In genomic region chr9:21221383-21221929, GRCm38 (mm10) we compare ENCODE assay signal across 8 mouse cellular contexts. TPM values are rescaled to one million over a fixed set of nuclear protein-coding genes. Genes with fewer than 3 reads are reported as not detected.
DNase-seq lines count a peak whose midpoint lies in the region; ATAC-seq and TF ChIP-seq lines count a peak whose summit lies in the region.

No protein-coding gene starts in this region.

- no peaks in the 10 kb centered on the region for H3K36me3 ChIP-seq in forebrain, postnatal 0 days (ENCODE audit: insufficient read depth)

- 13% methylated on average over 7 of the region's 7 CpGs for WGBS in forebrain, postnatal 0 days

- H3K27ac ChIP-seq in forebrain, postnatal 0 days (ENCODE audit: low read depth, low read length): no peak overlapping the region

- H3K4me3 ChIP-seq in forebrain, postnatal 0 days (ENCODE audit: low read depth, low read length): no peak overlapping the region

- H3K27me3 ChIP-seq in forebrain, postnatal 0 days (ENCODE audit: insufficient read depth, low read length): no peaks in the 10 kb centered on the region

- ATAC-seq in activated CD4-positive, CD25-positive, alpha-beta regulatory T cell, adult 4 months: peak; percentile 55
- ATAC-seq in forebrain, postnatal 0 days: peak; percentile 42

- H3K9ac ChIP-seq in forebrain, postnatal 0 days: no peak overlapping the region

- no peak overlapping the region for H3K4me2 ChIP-seq in forebrain, postnatal 0 days (ENCODE audit: low read depth)

- TF ChIP-seq CTCF in forebrain, postnatal 0 days (IDR thresholded peaks at IDR 0.05; ENCODE audit: low read depth): peak; percentile 63

- H3K9me3 ChIP-seq in forebrain, postnatal 0 days (ENCODE audit: low read length): no peaks in the 10 kb centered on the region

- H3K4me1 ChIP-seq in forebrain, postnatal 0 days (ENCODE audit: insufficient read depth): peaks cover 8% of the 10 kb centered on the region

- DNase-seq in layer of hippocampus, adult 9-11 months: peak; percentile 51
- DNase-seq in layer of hippocampus, adult 9-10 months (ENCODE audit: low spot score): no peak
- DNase-seq in forebrain, postnatal 0 days: peak; percentile 75
- DNase-seq in kidney, adult 9 months: peak; percentile 83
- peak; percentile 91 for DNase-seq in lung, postnatal 36 days
- no peak for DNase-seq in right cerebral cortex, postnatal 4 days
- no peak for DNase-seq in gastrocnemius, postnatal 10 days

RNA-seq across cellular contexts. Expression of gene Keap1, which starts 17.7 kb away (rescaled TPM):
- polyA plus RNA-seq in activated CD4-positive, CD25-positive, alpha-beta regulatory T cell, adult 4 months (2017; shearing (Covaris generic)): 10 to 100 TPM; 16.9 to 30.0 TPM
- 68.9 and 72.7 TPM in 2 replicates for total RNA-seq in forebrain, postnatal 0 days (2014; rRNA removed)
- polyA plus RNA-seq in forebrain, postnatal 0 days (2015; fragmentation: Nextera tagmentation; extraction: Ambion mirVana): 60.0 and 67.0 TPM in 2 replicates
- total RNA-seq in gastrocnemius, postnatal 10 days (2021): 10 to 100 TPM; 59.6 to 60.9 TPM

RNA-seq across cellular contexts. Expression of gene S1pr5, which starts 26.8 kb away (rescaled TPM):
- under 1 TPM in 1 of 2 experiments, not detected in 1; 0.34 TPM for polyA plus RNA-seq in activated CD4-positive, CD25-positive, alpha-beta regulatory T cell, adult 4 months (2017; shearing (Covaris generic))
- 2.7 and 2.8 TPM in 2 replicates for total RNA-seq in forebrain, postnatal 0 days (2014; rRNA removed)
- polyA plus RNA-seq in forebrain, postnatal 0 days (2015; fragmentation: Nextera tagmentation; extraction: Ambion mirVana): 1.9 and 2.3 TPM in 2 replicates
- total RNA-seq in gastrocnemius, postnatal 10 days (2021): under 1 TPM; 0.09 to 0.19 TPM

RNA-seq across cellular contexts. Expression of gene Atg4d, which starts 43.6 kb away (rescaled TPM):
- polyA plus RNA-seq in activated CD4-positive, CD25-positive, alpha-beta regulatory T cell, adult 4 months (2017; shearing (Covaris generic)): 10 to 100 TPM; 24.3 to 26.8 TPM
- 18.7 and 19.5 TPM in 2 replicates for total RNA-seq in forebrain, postnatal 0 days (2014; rRNA removed)
- 19.9 and 26.4 TPM in 2 replicates for polyA plus RNA-seq in forebrain, postnatal 0 days (2015; fragmentation: Nextera tagmentation; extraction: Ambion mirVana)
- 10 to 100 TPM; 28.4 to 31.9 TPM for total RNA-seq in gastrocnemius, postnatal 10 days (2021)

RNA-seq across cellular contexts. Expression of gene Pde4a, which starts 55.9 kb away (rescaled TPM):
- polyA plus RNA-seq in activated CD4-positive, CD25-positive, alpha-beta regulatory T cell, adult 4 months (2017; shearing (Covaris generic)): 1 to 10 TPM in 1 of 2 experiments, under 1 TPM in 1; 0.44 to 1.1 TPM
- total RNA-seq in forebrain, postnatal 0 days (2014; rRNA removed): 19.8 and 20.0 TPM in 2 replicates
- 26.2 and 41.6 TPM in 2 replicates for polyA plus RNA-seq in forebrain, postnatal 0 days (2015; fragmentation: Nextera tagmentation; extraction: Ambion mirVana)
- 10 to 100 TPM; 22.1 to 23.2 TPM for total RNA-seq in gastrocnemius, postnatal 10 days (2021)

Comparison
In these comparisons a context has a peak if more than half of its experiments do, and no peak if none do; other contexts are left out.
1. DNase-seq: peak in layer of hippocampus, adult 9-11 months (single experiment), forebrain, postnatal 0 days (single experiment), kidney, adult 9 months (single experiment) and lung, postnatal 36 days (single experiment); none in layer of hippocampus, adult 9-10 months (single experiment), right cerebral cortex, postnatal 4 days (single experiment) and gastrocnemius, postnatal 10 days (single experiment).